Mouse (Mus musculus): ENCODE measurements around the gene Glul. TPM values are rescaled to one million over a fixed set of nuclear protein-coding genes. Genes with fewer than 3 reads are reported as not detected.

The Glul gene
- polyA plus RNA-seq, 1 experiment from 2014 or later, result 78.3 TPM

GRCm38 (mm10) chr1:153893746-153894145, 6.0 kb upstream of the Glul start:
- ATAC-seq (replicated peaks; ENCODE audit: insufficient number of reproducible peaks, low FRiP score, low TSS enrichment), result no peak
- no peak overlapping the region for H3K4me2 ChIP-seq
- no peak overlapping the region for H3K4me3 ChIP-seq (ENCODE audit: low read depth, low read length)
- H3K27ac ChIP-seq (ENCODE audit: low read depth, low read length), result no peak overlapping the region
- H3K9me3 ChIP-seq (replicated peaks; ENCODE audit: control insufficient read depth, low read length), result no peaks in the 10 kb centered on the region
- no peaks in the 10 kb centered on the region for H3K36me3 ChIP-seq (ENCODE audit: control insufficient read depth, insufficient read depth, low read length)
- no peak overlapping the region for H3K9ac ChIP-seq (ENCODE audit: low read depth, low read length)
- H3K27me3 ChIP-seq (ENCODE audit: control insufficient read depth, insufficient read depth, low read length), result no peaks in the 10 kb centered on the region
- WGBS (ENCODE audit: insufficient replicate concordance), result 63% methylated on average over 2 of the region's 2 CpGs
- peaks cover 5% of the 10 kb centered on the region for H3K4me1 ChIP-seq (ENCODE audit: control insufficient read depth, insufficient read depth, low read length)

DNA sequence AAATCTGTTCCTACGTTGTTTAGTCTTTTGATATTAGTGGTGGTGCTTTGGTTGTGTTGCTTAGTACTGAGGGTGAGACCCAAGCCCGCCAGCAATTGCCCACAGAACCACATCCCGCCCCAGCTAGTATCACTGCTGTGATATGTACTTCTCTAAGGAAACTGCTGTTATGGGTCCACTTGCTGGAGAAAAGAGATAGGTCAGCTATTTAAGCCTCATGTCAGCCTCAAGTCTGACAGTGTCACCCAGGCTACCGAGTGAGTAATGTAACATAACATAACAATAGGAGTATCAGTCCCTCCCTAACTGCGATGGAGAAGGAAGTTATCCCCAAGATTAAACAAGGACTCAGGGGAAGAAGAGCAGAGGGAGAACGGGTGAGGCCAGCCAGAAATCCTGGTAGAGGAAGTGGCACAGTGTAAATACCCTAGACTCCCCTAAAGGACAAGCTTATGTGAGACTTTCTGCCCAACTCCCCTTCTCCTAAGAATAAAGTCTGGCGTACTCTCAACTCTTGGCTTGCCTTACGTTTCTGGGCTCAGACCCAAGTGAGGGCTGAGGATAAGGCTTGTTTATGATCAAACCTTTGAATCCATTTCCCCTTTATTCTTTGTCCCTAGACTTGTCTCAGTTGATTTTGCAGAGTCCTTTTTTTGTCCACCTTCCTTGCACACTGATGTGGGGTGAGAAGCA, 5.4 kb upstream of the Glul start:
- H3K9me3 ChIP-seq (replicated peaks; ENCODE audit: control insufficient read depth, low read length), result no peaks in the 10 kb centered on the region
- no peak overlapping the region for H3K4me2 ChIP-seq
- H3K36me3 ChIP-seq (ENCODE audit: control insufficient read depth, insufficient read depth, low read length), result no peaks in the 10 kb centered on the region
- 50% methylated on average over 8 of the region's 8 CpGs for WGBS (ENCODE audit: insufficient replicate concordance)
- no peaks in the 10 kb centered on the region for H3K27me3 ChIP-seq (ENCODE audit: control insufficient read depth, insufficient read depth, low read length)
- H3K4me1 ChIP-seq (ENCODE audit: control insufficient read depth, insufficient read depth, low read length), result peaks cover 5% of the 10 kb centered on the region
- H3K9ac ChIP-seq (ENCODE audit: low read depth, low read length), result no peak overlapping the region
- no peak overlapping the region for H3K27ac ChIP-seq (ENCODE audit: low read depth, low read length)
- ATAC-seq (replicated peaks; ENCODE audit: insufficient number of reproducible peaks, low FRiP score, low TSS enrichment), result no peak
- no peak overlapping the region for H3K4me3 ChIP-seq (ENCODE audit: low read depth, low read length)

GRCm38 (mm10) chr1:153894979-153895378, 4.8 kb upstream of the Glul start:
- Histone ChIP-seq H3K9ac (ENCODE audit: low read depth, low read length) (no peak overlapping the region), H3K36me3 (ENCODE audit: control insufficient read depth, insufficient read depth, low read length) (no peaks in the 10 kb centered on the region), H3K4me2 (no peak overlapping the region), H3K4me3 (ENCODE audit: low read depth, low read length) (no peak overlapping the region), H3K4me1 (ENCODE audit: control insufficient read depth, insufficient read depth, low read length) (peaks cover 5% of the 10 kb centered on the region), H3K27ac (ENCODE audit: low read depth, low read length) (no peak overlapping the region), H3K9me3 (replicated peaks; ENCODE audit: control insufficient read depth, low read length) (no peaks in the 10 kb centered on the region), H3K27me3 (ENCODE audit: control insufficient read depth, insufficient read depth, low read length) (no peaks in the 10 kb centered on the region)
- WGBS (ENCODE audit: insufficient replicate concordance), result 40% methylated on average over 5 of the region's 5 CpGs
- ATAC-seq (replicated peaks; ENCODE audit: insufficient number of reproducible peaks, low FRiP score, low TSS enrichment), result no peak

GRCm38 (mm10) chr1:153897196-153897595, 2.5 kb upstream of the Glul start:
- Histone ChIP-seq H3K4me3 (ENCODE audit: low read depth, low read length) (no peak overlapping the region), H3K9ac (ENCODE audit: low read depth, low read length) (no peak overlapping the region), H3K4me2 (no peak overlapping the region), H3K4me1 (ENCODE audit: control insufficient read depth, insufficient read depth, low read length) (peaks cover 14% of the 10 kb centered on the region), H3K36me3 (ENCODE audit: control insufficient read depth, insufficient read depth, low read length) (no peaks in the 10 kb centered on the region), H3K27me3 (ENCODE audit: control insufficient read depth, insufficient read depth, low read length) (no peaks in the 10 kb centered on the region), H3K9me3 (replicated peaks; ENCODE audit: control insufficient read depth, low read length) (no peaks in the 10 kb centered on the region), H3K27ac (ENCODE audit: low read depth, low read length) (no peak overlapping the region)
- ATAC-seq (replicated peaks; ENCODE audit: insufficient number of reproducible peaks, low FRiP score, low TSS enrichment), result no peak
- 76% methylated on average over 8 of the region's 8 CpGs for WGBS (ENCODE audit: insufficient replicate concordance)

DNA sequence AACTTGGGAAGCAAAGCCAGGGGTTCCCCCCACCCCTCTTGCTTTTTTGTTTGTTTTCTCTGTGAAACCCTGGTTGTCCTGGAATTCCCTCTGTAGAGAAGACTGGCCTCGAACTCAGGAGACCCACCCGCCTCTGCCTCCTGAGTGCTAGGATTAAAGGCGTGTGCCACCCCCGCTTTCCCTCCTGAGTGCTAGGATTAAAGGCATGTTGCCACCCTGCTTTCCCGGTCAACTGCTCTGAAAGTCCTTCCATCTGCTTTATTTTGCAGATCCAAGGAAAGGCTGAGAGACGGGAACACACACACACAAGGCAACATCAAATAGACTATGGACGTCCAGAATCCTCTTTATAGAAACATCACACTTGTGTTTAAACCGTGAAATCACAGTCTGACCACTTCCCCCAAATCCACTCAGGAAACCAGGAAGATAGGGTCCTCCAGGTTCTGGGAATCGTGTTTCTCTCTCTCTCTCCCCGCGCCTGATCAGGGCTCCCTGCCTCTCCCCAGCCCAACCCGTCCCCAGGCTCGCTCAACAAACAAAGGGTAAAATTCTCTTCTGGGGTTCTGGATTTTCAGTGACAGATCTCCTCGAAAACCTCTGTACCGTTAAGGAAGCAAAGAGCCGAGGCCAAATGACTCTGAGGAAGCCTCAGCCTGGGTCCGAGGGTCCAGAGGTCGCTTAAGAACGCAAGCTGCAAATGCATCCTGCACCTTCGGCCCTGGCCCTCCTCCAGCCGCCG, 584 bp upstream of the Glul start:
- Histone ChIP-seq H3K9ac (ENCODE audit: low read depth, low read length) (peak overlapping the region; percentile 77), H3K4me3 (ENCODE audit: low read depth, low read length) (peak overlapping the region; percentile 79), H3K27ac (ENCODE audit: low read depth, low read length) (peak overlapping the region; percentile 96), H3K4me2 (peak overlapping the region; percentile 68), H3K27me3 (ENCODE audit: control insufficient read depth, insufficient read depth, low read length) (no peaks in the 10 kb centered on the region), H3K9me3 (replicated peaks; ENCODE audit: control insufficient read depth, low read length) (no peaks in the 10 kb centered on the region), H3K4me1 (ENCODE audit: control insufficient read depth, insufficient read depth, low read length) (peaks cover 14% of the 10 kb centered on the region), H3K36me3 (ENCODE audit: control insufficient read depth, insufficient read depth, low read length) (peaks cover 8% of the 10 kb centered on the region; the same call in 1 of the 2 replicates)
- peak; percentile 39; the same call in 1 of the 2 replicates for ATAC-seq (replicated peaks; ENCODE audit: insufficient number of reproducible peaks, low FRiP score, low TSS enrichment)
- 17% methylated on average over 22 of the region's 22 CpGs for WGBS (ENCODE audit: insufficient replicate concordance)

GRCm38 (mm10) chr1:153900381-153900780, 637 bp downstream of the Glul start:
- H3K4me2 ChIP-seq, result peak overlapping the region; percentile 68
- peak overlapping the region; percentile 79 for H3K4me3 ChIP-seq (ENCODE audit: low read depth, low read length)
- peak overlapping the region; percentile 84 for H3K9ac ChIP-seq (ENCODE audit: low read depth, low read length)
- peak overlapping the region; percentile 96 for H3K27ac ChIP-seq (ENCODE audit: low read depth, low read length)
- peaks cover 20% of the 10 kb centered on the region; the same call in 1 of the 2 replicates for H3K36me3 ChIP-seq (ENCODE audit: control insufficient read depth, insufficient read depth, low read length)
- no peaks in the 10 kb centered on the region for H3K9me3 ChIP-seq (replicated peaks; ENCODE audit: control insufficient read depth, low read length)
- WGBS (ENCODE audit: insufficient replicate concordance), result 1% methylated on average over 36 of the region's 36 CpGs
- no peaks in the 10 kb centered on the region for H3K27me3 ChIP-seq (ENCODE audit: control insufficient read depth, insufficient read depth, low read length)
- 0 out of 2 replicates have a peak, but pooled peaks have one; percentile 37 for ATAC-seq (replicated peaks; ENCODE audit: insufficient number of reproducible peaks, low FRiP score, low TSS enrichment)
- H3K4me1 ChIP-seq (ENCODE audit: control insufficient read depth, insufficient read depth, low read length), result peaks cover 14% of the 10 kb centered on the region

GRCm38 (mm10) chr1:153900860-153901730, 1.4 kb downstream of the Glul start:
- Histone ChIP-seq H3K9ac (ENCODE audit: low read depth, low read length) (peak overlapping the region; percentile 84), H3K4me1 (ENCODE audit: control insufficient read depth, insufficient read depth, low read length) (peaks cover 14% of the 10 kb centered on the region), H3K27me3 (ENCODE audit: control insufficient read depth, insufficient read depth, low read length) (no peaks in the 10 kb centered on the region), H3K4me3 (ENCODE audit: low read depth, low read length) (peak overlapping the region; percentile 79), H3K4me2 (peak overlapping the region; percentile 68), H3K27ac (ENCODE audit: low read depth, low read length) (peak overlapping the region; percentile 96), H3K36me3 (ENCODE audit: control insufficient read depth, insufficient read depth, low read length) (peaks cover 25% of the 10 kb centered on the region), H3K9me3 (replicated peaks; ENCODE audit: control insufficient read depth, low read length) (no peaks in the 10 kb centered on the region)
- ATAC-seq (replicated peaks; ENCODE audit: insufficient number of reproducible peaks, low FRiP score, low TSS enrichment), result no peak
- WGBS (ENCODE audit: insufficient replicate concordance), result 3% methylated on average over 25 of the region's 25 CpGs

DNA sequence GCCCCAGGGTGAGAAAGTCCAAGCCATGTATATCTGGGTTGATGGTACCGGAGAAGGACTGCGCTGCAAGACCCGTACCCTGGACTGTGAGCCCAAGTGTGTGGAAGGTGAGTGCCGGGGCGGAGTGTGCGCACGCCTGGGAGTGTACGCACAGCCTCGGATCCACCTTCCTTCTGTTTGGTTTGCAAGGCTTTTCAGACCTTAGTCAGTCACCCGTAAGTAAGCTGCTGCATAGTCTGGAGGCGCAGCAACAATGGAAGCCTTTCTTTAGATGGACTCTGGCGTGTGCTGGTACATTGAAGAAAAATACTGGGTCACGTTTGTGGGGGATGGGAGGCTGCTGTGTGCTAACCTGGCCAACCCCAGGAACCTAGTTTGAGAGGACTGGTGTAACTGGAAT, 3.3 kb downstream of the Glul start:
- ATAC-seq (replicated peaks; ENCODE audit: insufficient number of reproducible peaks, low FRiP score, low TSS enrichment), result no peak
- H3K4me1 ChIP-seq (ENCODE audit: control insufficient read depth, insufficient read depth, low read length), result peaks cover 9% of the 10 kb centered on the region

More for the DNA sequence above, 3.3 kb downstream of the Glul start:
- Histone ChIP-seq H3K27ac (ENCODE audit: low read depth, low read length) (no peak overlapping the region), H3K4me3 (ENCODE audit: low read depth, low read length) (no peak overlapping the region), H3K9ac (ENCODE audit: low read depth, low read length) (no peak overlapping the region), H3K4me2 (no peak overlapping the region), H3K27me3 (ENCODE audit: control insufficient read depth, insufficient read depth, low read length) (no peaks in the 10 kb centered on the region), H3K36me3 (ENCODE audit: control insufficient read depth, insufficient read depth, low read length) (peaks cover 41% of the 10 kb centered on the region), H3K9me3 (replicated peaks; ENCODE audit: control insufficient read depth, low read length) (no peaks in the 10 kb centered on the region)
- 96% methylated on average over 13 of the region's 13 CpGs for WGBS (ENCODE audit: insufficient replicate concordance)
